Mouse (Mus musculus) MEL (cell line): ENCODE measurements around the gene Mturn. TPM values are rescaled to one million over a fixed set of nuclear protein-coding genes. Genes with fewer than 3 reads are reported as not detected.

Source experiments
- DNase-seq: peaks from one replicate; pipeline ENCODE4 v3.0.0; 2011; ENCODE audit warnings: low read depth, low spot score
- H3K27ac ChIP-seq: 2 replicates; pipeline ENCODE4 v1.5.1; 2012; ENCODE audit warnings: low read depth, mild to moderate bottlenecking, control low read depth, low read length, moderate library complexity; ENCODE audit not compliant: control insufficient read depth
- H3K27me3 ChIP-seq, 2 experiments: fragments of 150-350 bp in 1 of 2; sonication (generic) in 1 of 2; 2 replicates each; pipeline ENCODE4 v1.6.1; 2012; ENCODE audit warnings: low read length in 2 of 2, mild to moderate bottlenecking in 2 of 2, improper control_type of control experiment in 1 of 2, moderate library complexity in 1 of 2; ENCODE audit not compliant: insufficient read depth in 2 of 2, control insufficient read depth in 1 of 2
- H3K36me3 ChIP-seq, 2 experiments: 2 replicates each; pipeline ENCODE4 v1.6.1; 2012 to 2014; ENCODE audit warnings: low read length in 2 of 2, improper control_type of control experiment in 1 of 2, inconsistent platforms in 1 of 2, mild to moderate bottlenecking in 1 of 2; ENCODE audit not compliant: insufficient read depth in 2 of 2, control insufficient read depth in 1 of 2
- H3K4me1 ChIP-seq, 2 experiments: fragments of 150-350 bp in 1 of 2; sonication (generic) in 1 of 2; 2 replicates each; pipeline ENCODE4 v1.6.1; 2012; ENCODE audit warnings: low read length in 2 of 2, improper control_type of control experiment in 1 of 2, mild to moderate bottlenecking in 1 of 2; ENCODE audit not compliant: insufficient read depth in 2 of 2, control insufficient read depth in 1 of 2
- H3K4me3 ChIP-seq, 2 experiments: fragments of 150-350 bp in 1 of 2; sonication (generic) in 1 of 2; 2 replicates each; pipeline ENCODE4 v1.5.1; 2012; ENCODE audit warnings: low read depth in 2 of 2, low read length in 2 of 2, mild to moderate bottlenecking in 2 of 2, moderate library complexity in 2 of 2, control low read depth in 1 of 2, improper control_type of control experiment in 1 of 2; ENCODE audit not compliant: control insufficient read depth in 1 of 2, insufficient read depth in 1 of 2
- H3K79me2 ChIP-seq: 2 replicates; pipeline ENCODE4 v1.6.1; 2012; ENCODE audit warnings: mild to moderate bottlenecking, low read length, moderate library complexity; ENCODE audit not compliant: control insufficient read depth, poor library complexity, insufficient read depth
- H3K9ac ChIP-seq: 2 replicates; pipeline ENCODE4 v1.6.1; 2012; ENCODE audit warnings: low read depth, mild to moderate bottlenecking, control low read depth, low read length, moderate library complexity; ENCODE audit not compliant: control insufficient read depth, poor library complexity, severe bottlenecking
- H3K9me3 ChIP-seq: fragments of 150-350 bp; sonication (generic); replicated peaks from 2 replicates; pipeline ENCODE4 v1.6.1; 2012; ENCODE audit warnings: mild to moderate bottlenecking, low read length, improper control_type of control experiment, moderate library complexity; ENCODE audit not compliant: insufficient read depth
- BHLHE40 ChIP-seq: IDR thresholded peaks from 2 replicates; pipeline ENCODE4 v1.6.1; 2012; ENCODE audit warnings: low read depth, mild to moderate bottlenecking, inconsistent platforms, low read length, improper control_type of control experiment, borderline replicate concordance
- CHD1 ChIP-seq: IDR thresholded peaks from 2 replicates; pipeline ENCODE4 v1.6.1; 2012; ENCODE audit warnings: low read depth, mild to moderate bottlenecking, inconsistent platforms, low read length, improper control_type of control experiment
- CHD2 ChIP-seq: IDR thresholded peaks from 2 replicates; pipeline ENCODE4 v1.6.1; 2011; ENCODE audit warnings: low read length, improper control_type of control experiment
- CTCF ChIP-seq, 3 experiments: IDR thresholded peaks in 2 of 3; conservative IDR thresholded peaks in 1 of 3; 2 replicates each; pipeline ENCODE4 v1.5.1; 2011 to 2012; ENCODE audit warnings: low read length in 3 of 3, low read depth in 2 of 3, mild to moderate bottlenecking in 2 of 3, improper control_type of control experiment in 1 of 3, inconsistent platforms in 1 of 3, mixed read lengths in 1 of 3, moderate library complexity in 1 of 3; ENCODE audit not compliant: control insufficient read depth in 1 of 3, insufficient read depth in 1 of 3, poor library complexity in 1 of 3, severe bottlenecking in 1 of 3
- E2F4 ChIP-seq: IDR thresholded peaks from 2 replicates; pipeline ENCODE4 v1.6.1; 2011; ENCODE audit warnings: low read depth, low read length, improper control_type of control experiment, borderline replicate concordance
- ELF1 ChIP-seq: IDR thresholded peaks from 2 replicates; pipeline ENCODE4 v1.6.1; 2014; ENCODE audit warnings: low read depth, mild to moderate bottlenecking, inconsistent platforms, low read length, improper control_type of control experiment, moderate library complexity
- EP300 ChIP-seq, 2 experiments: IDR thresholded peaks; 2 replicates each; pipeline ENCODE4 v1.6.1; 2011; ENCODE audit warnings: improper control_type of control experiment in 2 of 2, low read length in 2 of 2, low read depth in 1 of 2, mild to moderate bottlenecking in 1 of 2
- ETS1 ChIP-seq: IDR thresholded peaks from 2 replicates; pipeline ENCODE4 v1.6.1; 2012; ENCODE audit warnings: low read depth, mild to moderate bottlenecking, inconsistent platforms, low read length, improper control_type of control experiment, moderate library complexity
- GABPA ChIP-seq: IDR thresholded peaks from 2 replicates; pipeline ENCODE4 v1.6.1; 2012; ENCODE audit warnings: low read depth, mild to moderate bottlenecking, inconsistent platforms, low read length, improper control_type of control experiment, moderate library complexity
- GATA1 ChIP-seq: IDR thresholded peaks from 2 replicates; pipeline ENCODE4 v1.6.1; 2011; ENCODE audit warnings: low read depth, low read length, improper control_type of control experiment
- HCFC1 ChIP-seq: IDR thresholded peaks from 2 replicates; pipeline ENCODE4 v1.6.1; 2012; ENCODE audit warnings: low read depth, mild to moderate bottlenecking, inconsistent platforms, low read length, improper control_type of control experiment, moderate library complexity
- JUND ChIP-seq: IDR thresholded peaks from 2 replicates; pipeline ENCODE4 v1.6.1; 2011; ENCODE audit warnings: low read depth, mild to moderate bottlenecking, improper control_type of control experiment, low read length
- MAFK ChIP-seq: IDR thresholded peaks from 2 replicates; pipeline ENCODE4 v1.6.1; 2011; ENCODE audit warnings: low read depth, mild to moderate bottlenecking, low read length, improper control_type of control experiment, borderline replicate concordance
- MAX ChIP-seq: IDR thresholded peaks from 2 replicates; pipeline ENCODE4 v1.6.1; 2011; ENCODE audit warnings: low read length, improper control_type of control experiment
- MAZ ChIP-seq: IDR thresholded peaks from 2 replicates; pipeline ENCODE4 v1.6.1; 2012; ENCODE audit warnings: low read depth, mild to moderate bottlenecking, inconsistent platforms, low read length, improper control_type of control experiment
- MEF2A ChIP-seq: IDR thresholded peaks from 2 replicates; pipeline ENCODE4 v1.6.1; 2014; ENCODE audit warnings: low read depth, mild to moderate bottlenecking, inconsistent platforms, low read length, improper control_type of control experiment; ENCODE audit not compliant: poor library complexity, insufficient replicate concordance, severe bottlenecking; ENCODE audit errors: extremely low read depth
- MXI1 ChIP-seq: IDR thresholded peaks from 2 replicates; pipeline ENCODE4 v1.6.1; 2011; ENCODE audit warnings: mild to moderate bottlenecking, low read depth, low read length, improper control_type of control experiment
- MYB ChIP-seq: IDR thresholded peaks from 2 replicates; pipeline ENCODE4 v1.6.1; 2011; ENCODE audit warnings: mild to moderate bottlenecking, low read depth, low read length, improper control_type of control experiment
- MYC ChIP-seq: IDR thresholded peaks from 2 replicates; pipeline ENCODE4 v1.6.1; 2011; ENCODE audit warnings: low read depth, mild to moderate bottlenecking, low read length, improper control_type of control experiment, moderate library complexity
- NELFE ChIP-seq: IDR thresholded peaks from 2 replicates; pipeline ENCODE4 v1.6.1; 2011; ENCODE audit warnings: low read depth, low read length, improper control_type of control experiment
- NRF1 ChIP-seq: IDR thresholded peaks from 2 replicates; pipeline ENCODE4 v1.6.1; 2014; ENCODE audit warnings: low read depth, mild to moderate bottlenecking, inconsistent platforms, low read length, improper control_type of control experiment, moderate library complexity; ENCODE audit not compliant: poor library complexity, insufficient read depth, severe bottlenecking
- POLR2A ChIP-seq, 2 experiments: IDR thresholded peaks; 2 replicates each; pipeline ENCODE4 v1.6.1; 2011 to 2012; ENCODE audit warnings: low read length in 2 of 2, mild to moderate bottlenecking in 2 of 2, control low read depth in 1 of 2, improper control_type of control experiment in 1 of 2, low read depth in 1 of 2, moderate library complexity in 1 of 2; ENCODE audit not compliant: control insufficient read depth in 1 of 2, insufficient read depth in 1 of 2, poor library complexity in 1 of 2
- POLR2AphosphoS2 ChIP-seq: IDR thresholded peaks from 2 replicates; pipeline ENCODE4 v1.6.1; 2011; ENCODE audit warnings: low read length, improper control_type of control experiment
- POLR2AphosphoS5 ChIP-seq: IDR thresholded peaks from 2 replicates; pipeline ENCODE4 v1.6.1; 2012; ENCODE audit warnings: low read depth, borderline replicate concordance, mild to moderate bottlenecking, inconsistent platforms, low read length, moderate library complexity, mixed read lengths
- RAD21 ChIP-seq: IDR thresholded peaks from 2 replicates; pipeline ENCODE4 v1.6.1; 2011; ENCODE audit warnings: mild to moderate bottlenecking, low read depth, low read length, improper control_type of control experiment
- RCOR1 ChIP-seq: IDR thresholded peaks from 2 replicates; pipeline ENCODE4 v1.6.1; 2012; ENCODE audit warnings: low read depth, mild to moderate bottlenecking, inconsistent platforms, low read length, improper control_type of control experiment
- SIN3A ChIP-seq: IDR thresholded peaks from 2 replicates; pipeline ENCODE4 v1.6.1; 2012; ENCODE audit warnings: low read length, improper control_type of control experiment, inconsistent platforms
- SMC3 ChIP-seq: IDR thresholded peaks from 2 replicates; pipeline ENCODE4 v1.6.1; 2011; ENCODE audit warnings: low read depth, low read length, improper control_type of control experiment
- TAL1 ChIP-seq: IDR thresholded peaks from 2 replicates; pipeline ENCODE4 v1.6.1; 2012; ENCODE audit warnings: mild to moderate bottlenecking, inconsistent platforms, low read length, moderate library complexity, mixed read lengths
- TBP ChIP-seq: IDR thresholded peaks from 2 replicates; pipeline ENCODE4 v1.8.0; 2011; ENCODE audit warnings: low read depth, low read length, improper control_type of control experiment
- TCF12 ChIP-seq: IDR thresholded peaks from 2 replicates; pipeline ENCODE4 v1.6.1; 2014; ENCODE audit warnings: low read depth, mild to moderate bottlenecking, inconsistent platforms, low read length, improper control_type of control experiment, moderate library complexity
- UBTF ChIP-seq: IDR thresholded peaks from 2 replicates; pipeline ENCODE4 v1.6.1; 2012; ENCODE audit warnings: low read depth, mild to moderate bottlenecking, inconsistent platforms, low read length, improper control_type of control experiment, moderate library complexity, borderline replicate concordance; ENCODE audit not compliant: insufficient read depth
- USF2 ChIP-seq, 2 experiments: IDR thresholded peaks; 2 replicates each; pipeline ENCODE4 v1.6.1; 2011 to 2012; ENCODE audit warnings: improper control_type of control experiment in 2 of 2, low read length in 2 of 2, borderline replicate concordance in 1 of 2, inconsistent platforms in 1 of 2, low read depth in 1 of 2, mild to moderate bottlenecking in 1 of 2; ENCODE audit not compliant: insufficient read depth in 1 of 2
- ZC3H11A ChIP-seq: IDR thresholded peaks from 2 replicates; pipeline ENCODE4 v1.6.1; 2012; ENCODE audit warnings: low read depth, mild to moderate bottlenecking, inconsistent platforms, low read length, improper control_type of control experiment
- ZKSCAN1 ChIP-seq: IDR thresholded peaks from 2 replicates; pipeline ENCODE4 v1.6.1; 2012; ENCODE audit warnings: low read depth, mild to moderate bottlenecking, inconsistent platforms, low read length, improper control_type of control experiment, moderate library complexity
- ZMIZ1 ChIP-seq: IDR thresholded peaks from 2 replicates; pipeline ENCODE4 v1.6.1; 2012; ENCODE audit warnings: low read depth, mild to moderate bottlenecking, inconsistent platforms, low read length, improper control_type of control experiment, moderate library complexity
- ZNF384 ChIP-seq: IDR thresholded peaks from 2 replicates; pipeline ENCODE4 v1.6.1; 2012; ENCODE audit warnings: low read depth, mild to moderate bottlenecking, inconsistent platforms, low read length, improper control_type of control experiment
- polyA plus RNA-seq, 2 experiments: library from polyadenylated mRNA; stranded (reverse) in 1 of 2; unstranded in 1 of 2; fragments of >175 nt in 1 of 2; fragments of >200 nt in 1 of 2; gene quantifications; 2 replicates each; pipeline versions ENCODE4 v1.2.1 to v1.2.4; 2012; ENCODE audit warnings: low replicate concordance in 2 of 2, low read depth in 1 of 2; ENCODE audit not compliant: insufficient read length in 2 of 2, insufficient read depth in 1 of 2, missing spikeins in 1 of 2
- total RNA-seq: library from RNA; depleted of rRNA; stranded (reverse); fragments of 300-350 nt; gene quantifications from 2 replicates; pipeline ENCODE4 v1.2.3, GENCODE M21; 2012

The Mturn gene
- total and polyA plus RNA-seq, 3 experiments, result 0.31 to 1.1 TPM; not detected in 1

GRCm38 (mm10) chr6:54679686-54680085 is 1.7 kb upstream of the Mturn start:
- H3K27me3 ChIP-seq, result no peaks in the 10 kb centered on the region
- peak overlapping the region; percentile 33 to 76 for H3K4me3 ChIP-seq
- H3K4me1 ChIP-seq, result peaks cover 5 to 12% of the 10 kb centered on the region in 2 experiments
- H3K79me2 ChIP-seq, result no peaks in the 10 kb centered on the region
- peaks cover 0 to 8% of the 10 kb centered on the region in 2 experiments; a peak in 2 of 4 replicates for H3K36me3 ChIP-seq
- peak; percentile 90 for DNase-seq
- no peaks in the 10 kb centered on the region for H3K9me3 ChIP-seq
- peak overlapping the region; percentile 34 for H3K9ac ChIP-seq
- H3K27ac ChIP-seq, result peak overlapping the region; percentile 47
- no peak for TF ChIP-seq CHD2
- no peak for TF ChIP-seq CTCF (IDR thresholded peaks at IDR 0.05 in 2 of 3, conservative IDR thresholded peaks at IDR 0.05 in 1 of 3; ENCODE audit: control insufficient read depth in 1 of 3, insufficient read depth in 1 of 3, low read depth in 2 of 3, low read length in 3 of 3, poor library complexity in 1 of 3, severe bottlenecking in 1 of 3)
- peak; percentile 64; the same call in 1 of the 2 replicates for TF ChIP-seq SIN3A
- no peak; the same call in 1 of the 2 replicates for TF ChIP-seq MYB
- TF ChIP-seq POLR2A (IDR thresholded peaks at IDR 0.05; ENCODE audit: control insufficient read depth in 1 of 2, insufficient read depth in 1 of 2, low read depth in 1 of 2, low read length in 2 of 2, poor library complexity in 1 of 2), result no peak
- peak; percentile 68; the same call in 1 of the 2 replicates for TF ChIP-seq MXI1
- TF ChIP-seq POLR2AphosphoS2, result no peak
- peak; percentile 94 for TF ChIP-seq TCF12
- TF ChIP-seq MAX, result peak; percentile 52; the same call in 1 of the 2 replicates
- TF ChIP-seq ETS1, result peak; percentile 88
- TF ChIP-seq NRF1, result no peak
- TF ChIP-seq GABPA, result no peak
- no peak for TF ChIP-seq ZKSCAN1
- no peak for TF ChIP-seq UBTF
- peak; percentile 37; the same call in 1 of the 2 replicates for TF ChIP-seq RCOR1
- no peak for TF ChIP-seq SMC3
- TF ChIP-seq ELF1, result no peak
- no peak for TF ChIP-seq JUND
- 0 out of 2 replicates have a peak, but pooled peaks have one; percentile 34 for TF ChIP-seq MAZ
- TF ChIP-seq MAFK, result no peak
- TF ChIP-seq ZC3H11A, result no peak
- TF ChIP-seq POLR2AphosphoS5, result no peak
- no peak for TF ChIP-seq E2F4
- TF ChIP-seq EP300 (IDR thresholded peaks at IDR 0.05; ENCODE audit: low read depth in 1 of 2, low read length in 2 of 2), result peak; percentile 77 to 87; a peak in 3 of 4 replicates
- no peak for TF ChIP-seq ZNF384
- TF ChIP-seq CHD1, result no peak
- TF ChIP-seq MYC, result peak; percentile 71
- peak; percentile 73; the same call in 1 of the 2 replicates for TF ChIP-seq BHLHE40
- TF ChIP-seq RAD21, result no peak
- TF ChIP-seq NELFE, result no peak
- TF ChIP-seq ZMIZ1, result peak; percentile 56; the same call in 1 of the 2 replicates
- no peak for TF ChIP-seq MEF2A
- peak; percentile 73 for TF ChIP-seq GATA1
- TF ChIP-seq TAL1, result peak; percentile 93
- TF ChIP-seq TBP, result no peak
- TF ChIP-seq HCFC1, result no peak; the same call in 1 of the 2 replicates
- no peak for TF ChIP-seq USF2 (IDR thresholded peaks at IDR 0.05; ENCODE audit: borderline replicate concordance in 1 of 2, insufficient read depth in 1 of 2, low read depth in 1 of 2, low read length in 2 of 2)
